Mouse (Mus musculus): ENCODE data around the gene Plxnb1.
"Not testable (repeated sequence)": the region's sequence is repeated elsewhere in the genome, so short reads cannot be mapped to it uniquely, and the experiment has no call there.

The Plxnb1 gene

DNA sequence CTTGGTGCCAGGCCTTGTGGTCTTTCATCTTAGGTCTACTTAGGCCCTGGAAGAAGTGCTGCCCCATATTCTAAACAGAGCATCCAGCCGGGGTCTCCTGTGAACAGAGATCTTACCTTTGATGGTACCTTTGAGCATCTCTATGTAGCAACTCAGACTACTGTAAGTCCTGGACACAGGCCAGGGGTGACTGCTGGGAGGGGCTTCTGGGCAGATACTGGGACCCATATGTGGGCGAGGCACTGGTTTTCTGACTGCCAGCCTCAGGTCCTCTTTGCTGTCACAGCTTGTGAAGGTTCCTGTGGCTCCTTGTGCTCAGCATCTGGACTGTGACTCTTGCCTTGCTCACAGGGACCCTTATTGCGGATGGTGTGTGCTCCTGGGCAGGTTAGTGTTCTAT, 7.4 kb downstream of the Plxnb1 start:
- DNase-seq (ENCODE audit: low spot score): no peak

DNA sequence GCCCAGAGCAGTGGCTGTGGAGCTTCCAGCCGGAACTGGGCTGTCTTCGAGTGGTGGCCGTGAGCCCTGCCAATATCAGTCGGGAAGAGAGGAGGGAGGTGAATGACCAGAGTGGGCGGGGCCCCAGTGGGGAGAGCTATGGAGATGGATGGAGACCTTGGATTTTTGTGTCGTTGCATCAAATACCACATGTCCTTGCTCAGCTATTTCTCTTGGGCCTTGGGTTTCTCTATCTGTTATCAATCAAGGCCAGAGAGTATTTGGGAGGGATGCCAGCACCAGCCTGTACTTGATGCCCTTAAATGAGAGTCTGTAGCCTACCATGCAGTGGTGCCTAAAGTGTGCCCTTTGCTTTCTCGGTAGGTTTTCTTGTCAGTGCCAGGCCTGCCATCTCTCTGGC, 8.1 kb downstream of the Plxnb1 start:
- no peak for DNase-seq (ENCODE audit: low spot score)

DNA sequence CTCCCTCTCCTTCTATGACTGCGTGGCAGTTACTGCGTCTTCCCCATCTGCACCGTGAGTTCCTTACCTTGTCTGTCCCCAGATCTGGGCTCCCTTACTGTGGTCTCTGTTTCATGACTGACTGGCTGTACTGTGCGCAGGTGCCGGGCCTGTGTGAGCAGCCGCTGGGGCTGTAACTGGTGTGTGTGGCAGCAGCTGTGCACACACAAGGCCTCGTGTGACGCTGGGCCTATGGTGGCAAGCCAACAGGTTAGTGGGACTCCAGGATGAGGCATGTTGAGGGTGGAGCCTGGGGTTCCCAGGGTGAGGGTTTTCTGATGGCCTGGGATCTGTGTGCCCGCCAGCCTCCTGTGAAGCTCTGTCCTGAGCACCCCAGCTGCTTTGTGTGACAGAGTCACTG, 8.9 kb downstream of the Plxnb1 start:
- DNase-seq (ENCODE audit: low spot score): no peak

DNA sequence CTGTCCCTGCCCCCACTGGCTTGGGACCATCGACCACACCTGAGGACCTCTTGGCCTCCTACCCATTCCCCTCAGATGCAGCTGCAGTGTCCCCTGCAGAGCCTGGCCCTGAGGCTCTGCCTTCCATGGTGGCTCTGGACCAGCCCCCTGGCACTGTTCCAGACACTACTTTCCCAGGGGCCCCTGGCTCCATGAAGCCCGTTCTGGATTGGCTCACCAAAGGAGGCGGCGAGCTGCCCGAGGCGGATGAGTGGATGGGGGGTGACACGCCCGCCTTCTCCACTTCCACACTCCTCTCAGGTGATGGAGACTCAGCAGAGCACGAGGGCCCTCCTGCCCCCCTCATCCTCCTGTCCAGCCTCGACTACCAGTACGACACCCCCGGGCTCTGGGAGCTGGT, 9.8 kb downstream of the Plxnb1 start:
- DNase-seq (ENCODE audit: low spot score): no peak

DNA sequence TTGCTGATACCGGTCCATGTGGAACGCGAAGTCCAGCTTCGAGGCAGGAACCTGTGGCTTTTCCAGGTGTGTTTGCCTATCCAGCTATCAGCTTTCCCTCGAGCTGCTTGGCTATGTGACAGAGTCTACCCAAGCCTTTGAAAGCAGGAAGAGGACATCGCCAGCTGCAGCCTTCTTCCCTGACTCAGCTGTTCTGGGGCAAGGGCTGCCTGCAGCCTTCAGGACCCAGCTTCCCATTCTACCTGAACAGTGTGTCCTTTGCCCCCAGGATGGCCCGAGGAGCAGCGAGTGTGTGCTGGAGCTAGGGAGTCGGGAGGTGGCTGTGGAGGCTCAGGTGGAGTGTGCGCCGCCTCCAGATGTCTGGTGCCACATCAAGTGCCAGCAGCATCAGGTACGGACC, 10.5 kb downstream of the Plxnb1 start:
- DNase-seq (ENCODE audit: low spot score): no peak

DNA sequence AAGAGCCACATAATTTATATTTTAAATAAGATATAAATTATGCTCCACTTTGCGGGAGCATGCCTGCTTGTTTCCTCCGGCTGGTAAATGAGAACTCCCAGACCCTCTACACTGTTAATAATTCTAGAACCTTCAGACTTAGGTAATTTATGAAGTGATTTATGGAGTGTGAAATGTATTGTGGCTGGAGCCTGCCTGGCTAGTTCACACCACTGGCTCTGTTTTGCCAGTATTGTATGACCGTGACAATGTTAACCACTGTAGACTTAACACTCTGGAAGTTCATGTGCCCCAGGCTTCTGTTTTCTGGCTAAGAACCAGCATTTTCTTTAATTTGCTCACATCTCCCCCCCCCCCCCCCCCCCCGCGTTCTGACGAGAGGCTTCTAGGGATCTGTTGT, 12.2 kb downstream of the Plxnb1 start:
- DNase-seq (ENCODE audit: low spot score): no peak

DNA sequence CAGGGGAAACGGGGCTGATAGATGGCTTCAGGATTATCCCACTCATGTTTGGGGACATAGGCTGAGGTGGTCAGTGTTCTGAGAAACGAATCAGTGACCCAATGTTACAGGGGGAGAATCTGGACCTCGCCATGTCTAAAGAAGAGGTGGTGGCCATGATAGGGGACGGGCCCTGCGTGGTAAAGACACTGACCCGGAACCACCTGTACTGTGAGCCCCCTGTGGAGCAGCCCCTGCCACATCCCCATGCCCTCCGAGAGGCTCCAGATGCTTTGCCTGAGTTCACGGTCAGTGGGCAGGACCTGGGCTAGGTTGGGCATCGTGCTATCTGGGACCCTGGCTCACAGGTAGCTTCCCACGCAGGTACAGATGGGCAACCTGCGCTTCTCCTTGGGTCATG, 15.1 kb downstream of the Plxnb1 start:
- no peak for DNase-seq (ENCODE audit: low spot score)

DNA sequence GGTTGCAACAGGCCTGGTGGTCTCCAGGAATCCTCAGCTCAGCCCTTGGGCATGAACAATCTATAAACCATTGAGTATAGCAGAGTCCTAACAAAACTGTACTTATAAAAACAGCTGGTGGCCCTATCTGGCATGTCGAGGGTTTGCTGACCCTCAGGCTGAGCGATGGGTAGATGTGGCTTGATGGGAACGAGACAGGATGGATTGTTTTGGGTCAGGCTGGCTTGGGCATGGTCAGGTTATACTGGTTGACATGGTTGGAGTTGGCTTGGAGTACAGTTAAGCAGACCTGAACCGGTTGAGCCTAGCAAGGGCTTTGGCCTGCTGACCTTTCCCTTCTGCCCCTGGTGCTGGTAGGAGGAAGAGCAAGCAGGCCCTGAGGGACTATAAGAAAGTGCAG, 15.9 kb downstream of the Plxnb1 start:
- DNase-seq (ENCODE audit: low spot score): no peak

DNA sequence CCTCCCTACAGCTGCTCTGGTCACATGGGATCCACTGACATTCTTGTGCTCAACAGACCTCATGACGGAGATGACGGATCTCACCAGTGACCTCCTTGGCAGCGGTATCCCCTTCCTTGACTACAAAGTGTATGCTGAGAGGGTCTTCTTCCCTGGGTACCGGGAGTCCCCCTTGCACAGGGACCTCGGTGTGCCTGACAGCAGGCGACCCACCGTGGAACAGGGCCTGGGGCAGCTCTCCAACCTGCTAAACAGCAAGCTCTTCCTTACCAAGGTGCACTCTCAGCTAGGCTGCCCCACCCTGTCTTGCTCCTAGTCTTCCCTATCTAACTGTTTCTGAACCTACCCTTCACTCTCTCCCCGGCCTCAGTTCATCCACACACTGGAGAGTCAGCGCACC, 16.4 kb downstream of the Plxnb1 start:
- DNase-seq (ENCODE audit: low spot score): no peak

DNA sequence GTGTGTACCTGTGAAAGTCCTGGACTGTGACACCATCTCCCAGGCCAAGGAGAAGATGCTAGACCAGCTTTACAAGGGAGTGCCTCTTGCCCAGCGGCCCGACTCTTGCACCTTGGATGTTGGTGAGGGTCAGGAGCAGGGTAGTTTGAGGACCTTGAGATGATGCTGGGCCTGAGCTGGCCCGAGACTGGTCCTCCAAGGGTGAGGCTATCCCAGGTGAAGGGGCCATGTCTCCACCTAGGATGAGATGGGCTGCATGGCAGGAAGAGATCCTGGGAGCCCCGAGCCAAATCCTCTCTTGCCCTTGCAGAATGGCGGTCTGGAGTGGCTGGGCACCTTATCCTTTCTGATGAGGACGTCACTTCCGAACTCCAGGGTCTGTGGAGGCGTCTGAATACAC, 18.1 kb downstream of the Plxnb1 start:
- no peak for DNase-seq (ENCODE audit: low spot score)

DNA sequence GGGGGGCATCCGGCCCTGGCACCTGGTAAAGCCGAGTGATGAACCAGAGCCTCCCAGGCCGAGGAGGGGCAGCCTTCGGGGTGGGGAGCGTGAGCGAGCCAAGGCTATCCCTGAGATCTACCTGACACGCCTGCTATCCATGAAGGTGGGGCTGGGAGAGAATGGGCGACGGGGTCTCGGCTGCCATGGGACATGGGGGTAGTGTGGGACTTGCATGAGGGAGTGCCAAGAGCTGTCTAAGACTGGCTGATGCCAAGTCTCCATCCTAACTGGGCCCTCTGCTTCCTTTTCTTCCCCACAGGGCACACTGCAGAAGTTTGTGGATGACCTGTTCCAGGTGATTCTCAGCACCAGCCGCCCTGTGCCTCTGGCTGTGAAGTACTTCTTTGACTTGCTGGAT, 19.1 kb downstream of the Plxnb1 start:
- no peak for DNase-seq (ENCODE audit: low spot score)

DNA sequence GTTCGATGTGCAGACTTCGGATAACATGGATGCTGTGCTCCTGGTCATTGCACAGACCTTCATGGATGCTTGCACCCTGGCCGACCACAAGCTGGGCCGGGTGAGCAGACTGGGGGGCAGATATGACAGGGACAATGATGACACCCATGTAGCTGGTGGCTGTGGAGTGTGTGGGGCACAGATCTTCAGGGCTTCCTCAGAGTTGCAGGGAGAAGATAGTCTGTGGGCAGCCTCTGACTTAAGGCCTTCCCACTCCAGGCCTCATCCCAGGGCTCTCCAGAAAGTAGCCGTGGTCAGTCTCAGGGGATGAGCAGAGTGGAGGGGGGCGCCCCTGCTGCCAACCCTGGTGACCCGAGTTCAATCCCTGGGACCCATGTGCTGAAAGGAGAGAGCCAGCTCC, 19.7 kb downstream of the Plxnb1 start:
- DNase-seq (ENCODE audit: low spot score): no peak

DNA sequence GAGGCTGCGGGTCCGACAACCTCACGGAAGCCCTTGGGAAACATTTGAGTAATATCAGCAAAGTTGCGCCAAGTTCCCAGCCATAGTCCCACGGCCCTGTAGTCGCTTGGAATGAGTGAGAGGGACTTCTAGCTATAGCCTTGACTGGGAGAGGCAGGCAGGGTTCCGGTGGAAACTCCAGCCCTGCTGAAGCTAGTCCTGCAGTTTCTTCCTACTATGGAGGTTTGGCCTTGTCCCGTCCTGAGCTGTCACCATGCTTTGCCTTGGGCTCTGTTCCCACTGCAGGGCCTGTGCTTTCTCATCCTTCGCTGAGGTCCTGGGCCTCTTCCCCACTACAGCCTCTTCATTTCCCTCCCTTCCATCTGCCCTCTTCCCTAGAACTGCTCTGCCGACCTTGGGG, 21.0 kb downstream of the Plxnb1 start:
- DNase-seq (ENCODE audit: low spot score): no peak

DNA sequence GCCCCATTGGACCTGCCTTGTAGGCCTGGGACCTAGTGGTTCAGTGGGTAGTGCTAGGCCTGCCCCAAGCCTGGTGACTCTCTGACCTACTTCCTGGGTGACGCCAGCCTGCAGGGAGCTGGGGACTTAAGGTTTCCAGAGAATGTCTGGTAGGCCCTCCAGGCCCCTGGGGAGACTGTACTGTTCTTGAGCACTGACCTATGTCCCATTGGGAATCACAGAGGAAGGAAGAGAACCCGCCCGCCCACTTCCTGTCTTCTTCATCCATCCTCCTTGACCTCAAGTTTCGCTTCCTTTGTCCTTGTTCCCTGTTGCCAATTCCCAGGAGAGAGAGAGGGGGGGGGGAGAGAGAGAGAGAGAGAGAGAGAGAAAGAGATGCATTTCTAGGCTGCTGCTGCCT, 22.9 kb downstream of the Plxnb1 start:
- DNase-seq (ENCODE audit: low spot score): no peak

DNA sequence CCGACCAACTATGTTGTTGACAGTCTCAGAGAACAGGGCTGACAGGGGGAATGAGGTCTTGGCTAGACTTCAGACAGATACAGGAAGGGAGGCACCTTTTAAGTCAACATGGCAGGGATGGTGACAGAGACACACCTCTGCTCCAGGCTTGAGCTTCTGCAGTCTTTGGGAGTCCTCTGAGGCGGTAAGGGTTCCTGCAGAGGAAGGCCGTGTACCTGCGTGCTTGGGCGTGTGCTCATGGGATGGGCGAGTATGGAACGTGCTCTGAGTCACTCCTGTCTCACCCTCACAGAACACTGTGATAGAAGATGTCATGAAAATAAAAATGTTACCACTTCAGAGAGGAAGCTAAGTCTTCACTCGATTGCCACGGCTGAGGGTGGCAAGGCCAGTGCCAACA, 24.4 kb downstream of the Plxnb1 start:
- DNase-seq (ENCODE audit: low spot score): peak; percentile 6

DNA sequence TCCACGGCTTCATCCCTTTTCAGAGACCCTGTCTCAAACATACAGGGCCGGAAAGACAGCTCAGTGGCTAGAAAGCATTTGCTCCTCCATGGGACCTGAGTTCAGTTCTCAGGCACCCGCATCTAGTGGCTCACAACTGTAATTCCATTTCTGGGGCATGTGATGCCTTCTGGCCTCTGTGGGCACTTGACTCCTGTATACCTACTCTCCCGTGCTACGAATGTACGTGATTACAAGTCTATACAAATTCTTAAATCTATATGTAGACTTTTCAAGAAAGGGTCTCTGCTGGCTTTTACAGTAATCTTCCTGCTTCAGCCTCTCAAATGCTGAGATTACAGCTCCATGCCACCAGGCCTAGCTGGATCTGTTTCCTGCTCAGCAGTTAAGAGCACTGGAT, 25.8 kb downstream of the Plxnb1 start:
- DNase-seq (ENCODE audit: low spot score): no peak

DNA sequence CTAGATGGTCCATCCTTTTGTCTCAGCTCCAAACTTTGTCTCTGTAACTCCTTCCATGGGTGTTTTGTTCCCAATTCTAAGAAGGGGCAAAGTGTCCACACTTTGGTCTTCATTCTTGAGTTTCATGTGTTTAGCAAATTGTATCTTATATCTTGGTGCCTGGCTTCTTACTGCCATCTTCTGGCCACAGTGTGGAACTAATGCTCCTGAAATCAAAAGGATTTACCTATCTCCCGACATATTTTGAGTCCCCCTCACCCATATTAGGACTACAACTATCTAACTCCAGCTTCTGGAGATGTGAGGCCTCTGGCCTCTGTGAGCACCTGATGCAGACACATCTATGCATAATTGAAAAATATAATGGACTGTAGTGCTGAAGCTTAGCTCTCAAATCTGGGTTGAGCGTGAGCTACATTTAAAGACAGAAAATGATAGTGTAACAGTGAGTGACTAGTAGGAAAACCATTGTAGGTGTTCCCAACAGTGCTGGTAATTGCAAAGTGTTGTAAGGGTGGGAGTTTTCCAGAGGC, 27.4 kb downstream of the Plxnb1 start:
- peak; percentile 17 for DNase-seq (ENCODE audit: low spot score)

DNA sequence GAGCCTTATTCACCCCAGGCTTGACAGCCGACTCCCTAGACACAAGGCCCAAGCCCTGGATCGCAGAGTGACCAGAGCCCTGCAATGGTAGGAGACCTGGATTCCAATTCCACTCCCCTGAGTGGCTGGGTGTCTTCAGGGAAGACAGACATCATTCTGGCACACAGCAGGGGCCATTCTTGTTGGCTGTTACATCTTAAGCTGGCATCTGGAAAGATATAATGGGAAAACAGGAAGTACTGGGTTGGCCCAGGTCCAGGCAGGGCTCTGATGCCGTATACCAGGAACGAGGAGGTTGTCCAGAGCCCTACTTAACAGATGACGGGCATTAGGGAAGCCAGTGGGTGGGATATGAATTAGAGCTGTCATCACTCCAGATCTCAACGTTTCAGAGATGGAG, 28.1 kb downstream of the Plxnb1 start:
- DNase-seq (ENCODE audit: low spot score): peak; percentile 3

DNA sequence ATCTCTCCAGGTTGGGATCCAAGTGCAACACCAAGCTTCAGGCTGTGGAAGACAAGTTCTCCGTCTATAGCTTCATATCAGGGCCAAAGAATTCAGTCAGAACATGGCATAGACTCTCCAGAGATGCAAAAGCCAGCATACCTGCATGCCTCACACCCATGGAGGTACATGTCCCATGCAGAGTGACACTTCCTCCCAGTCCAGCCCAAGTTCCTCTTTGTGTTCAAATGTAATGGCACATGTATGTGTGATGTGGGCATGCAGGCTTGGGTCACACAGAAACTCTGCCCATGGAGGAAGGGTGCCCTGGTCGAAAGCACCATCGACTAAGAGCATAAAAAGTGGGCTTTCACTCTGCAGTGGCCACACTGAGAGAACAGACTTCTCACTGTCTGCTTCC, 29.0 kb downstream of the Plxnb1 start:
- peak; percentile 2 for DNase-seq (ENCODE audit: low spot score)

DNA sequence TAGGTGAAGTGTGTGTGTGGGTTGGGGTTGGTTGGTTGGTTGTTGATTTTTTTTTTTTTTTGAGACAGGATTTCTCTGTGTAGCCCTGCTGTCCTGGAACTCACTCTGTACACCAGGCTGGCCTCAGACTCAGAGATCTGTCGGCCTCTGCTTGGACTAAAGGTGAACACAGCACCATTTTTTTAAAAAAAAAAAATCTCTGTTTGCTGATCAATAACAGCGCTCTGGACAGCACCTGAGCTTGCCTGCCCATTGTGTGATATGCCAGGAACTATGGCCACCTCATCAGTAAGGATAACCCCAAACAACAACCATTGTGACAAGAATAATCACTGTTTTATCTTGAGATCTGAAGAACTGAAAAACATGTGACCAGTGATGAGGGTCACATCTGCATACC, 29.9 kb downstream of the Plxnb1 start:
- DNase-seq (ENCODE audit: low spot score): no peak

DNA sequence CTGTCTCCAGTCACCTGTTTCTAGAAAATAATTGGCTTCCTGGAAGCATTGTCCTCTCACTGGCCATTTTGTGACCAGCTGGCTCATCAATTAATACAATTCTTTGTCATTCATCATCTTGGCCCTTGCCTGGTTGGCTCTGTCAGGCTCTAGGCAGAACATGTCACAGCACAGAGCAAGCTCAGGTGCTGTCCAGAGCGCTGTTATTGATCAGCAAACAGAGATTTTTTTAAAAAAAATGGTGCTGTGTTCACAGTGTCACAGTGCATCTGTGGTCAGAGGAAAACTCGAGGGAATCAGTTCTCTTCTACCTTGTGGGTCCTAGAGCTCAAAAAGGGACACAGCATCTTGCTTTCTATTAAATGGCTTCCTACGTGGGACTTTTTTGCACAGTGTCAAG, 30.3 kb downstream of the Plxnb1 start:
- no peak for DNase-seq (ENCODE audit: low spot score)

DNA sequence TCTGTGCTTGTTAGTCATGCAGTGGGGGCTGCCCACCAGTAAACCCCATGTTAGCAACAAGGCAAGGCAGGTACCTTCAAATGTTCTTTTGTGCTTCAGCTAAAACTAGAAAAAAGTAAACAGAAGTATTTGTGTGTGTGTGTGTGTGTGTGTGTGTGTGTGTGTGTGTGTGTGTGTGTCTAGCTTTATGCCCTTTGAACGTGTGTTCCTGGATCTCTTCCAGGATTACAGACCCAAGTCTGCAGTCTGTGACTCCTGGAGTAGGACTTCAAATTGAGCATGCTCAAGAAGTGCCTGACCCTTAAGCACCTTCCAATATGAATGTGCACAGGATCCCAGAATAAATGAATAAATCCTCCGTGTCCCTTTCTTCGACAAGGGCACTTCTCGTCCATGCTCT, 31.9 kb downstream of the Plxnb1 start:
- DNase-seq (ENCODE audit: low spot score): no peak

DNA sequence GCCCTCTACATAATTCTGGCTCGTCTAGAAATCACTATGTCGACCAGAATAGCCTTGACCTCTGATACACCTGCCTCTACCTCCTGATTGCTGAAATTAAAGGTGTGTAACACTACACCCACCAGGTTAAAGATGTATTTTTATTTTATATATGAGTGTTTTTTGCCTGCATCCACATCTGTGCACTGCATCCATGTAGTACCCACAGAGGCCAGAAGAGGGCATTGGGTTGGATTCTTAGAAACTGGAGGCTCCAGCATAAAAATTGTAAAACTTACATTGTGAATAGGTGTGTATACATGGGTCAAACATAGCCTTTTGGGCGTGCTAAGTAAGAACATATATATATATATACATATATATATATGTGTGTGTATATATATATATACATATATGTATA, 33.0 kb downstream of the Plxnb1 start:
- DNase-seq (ENCODE audit: low spot score): no peak

DNA sequence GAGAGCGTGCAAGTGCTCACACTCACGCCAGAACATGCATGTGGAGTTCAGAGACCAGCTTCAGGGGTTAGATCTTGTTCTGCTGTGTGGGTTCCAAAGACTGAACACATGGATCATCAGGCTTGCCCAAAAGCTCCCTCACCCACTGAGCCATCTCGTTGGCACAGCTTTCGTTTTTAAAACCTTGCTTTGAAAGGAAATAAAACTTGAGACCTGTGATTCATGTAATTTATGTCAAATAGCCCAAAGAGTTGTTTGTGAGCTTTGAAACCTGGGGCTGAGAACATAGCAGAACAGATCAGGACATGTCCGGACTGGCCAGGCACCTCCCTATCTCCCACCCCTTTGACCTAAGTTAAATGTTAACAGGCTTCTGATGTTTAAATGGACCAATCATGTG, 34.9 kb downstream of the Plxnb1 start:
- DNase-seq (ENCODE audit: low spot score): no peak

DNA sequence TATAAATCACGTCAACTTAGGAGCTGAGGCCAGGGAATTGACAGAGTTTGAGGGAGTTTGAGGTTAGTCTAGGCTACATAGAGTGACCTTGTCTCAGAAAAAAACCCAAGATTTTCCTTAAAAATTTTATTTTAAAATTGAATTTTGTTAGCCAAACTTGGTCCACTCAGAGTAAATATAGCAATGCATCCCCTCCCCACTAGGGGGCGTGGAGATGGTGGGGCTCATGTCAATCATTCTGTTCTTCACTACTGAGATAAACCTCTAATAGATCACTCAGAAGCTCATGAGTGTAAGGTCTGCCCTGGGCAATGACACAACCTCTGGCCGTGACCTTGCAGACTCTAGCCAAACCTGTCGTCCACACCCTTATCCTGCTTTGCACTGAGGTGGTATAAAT, 45.2 kb downstream of the Plxnb1 start:
- not testable (repeated sequence) for DNase-seq (ENCODE audit: low spot score)

Data from urinary bladder, postnatal 25 days (tissue).